Mouse (Mus musculus): ENCODE data around the gene Hoxd10. TPM values are rescaled to one million over a fixed set of nuclear protein-coding genes. Genes with fewer than 3 reads are reported as not detected.

The Hoxd10 gene
- total RNA-seq, 1 experiment from 2014 or later, result not detected

- DNase-seq, result no peak
Measured at GRCm38 (mm10) chr2:74666411-74666810, 25.3 kb upstream of the Hoxd10 start.

GRCm38 (mm10) chr2:74667191-74667841 is 24.4 kb upstream of the Hoxd10 start:
- DNase-seq, result no peak

DNA sequence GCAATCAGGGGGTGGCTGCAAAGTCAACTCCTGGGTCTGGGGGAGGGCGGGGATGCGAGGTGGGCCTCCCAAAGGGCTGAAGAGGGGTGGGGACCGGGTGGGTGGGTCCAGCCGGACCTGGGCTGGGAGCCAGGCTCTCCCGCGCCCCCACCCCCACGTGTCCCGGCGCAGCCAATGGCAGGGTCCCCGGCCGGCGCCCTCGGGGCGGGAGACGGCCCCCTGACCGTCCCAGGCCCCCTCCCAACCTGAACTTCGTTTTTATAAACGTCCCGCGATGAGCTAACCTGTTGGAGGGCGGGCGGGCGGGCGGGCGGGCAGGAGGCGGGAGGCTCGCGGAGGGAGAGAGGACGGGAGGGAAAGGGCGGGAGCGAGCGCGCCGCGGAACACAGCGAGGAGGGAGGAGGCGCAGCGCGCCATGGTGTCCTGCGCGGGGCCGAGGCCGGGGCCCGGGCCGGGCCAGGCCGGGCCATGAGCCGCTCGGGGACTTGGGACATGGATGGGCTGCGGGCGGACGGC is 23.8 kb upstream of the Hoxd10 start, which contains the start of gene Hoxd13:
Gene Hoxd13 (plus strand): TSS at position 469 of the 516 bp plus-strand sequence.
- DNase-seq, result no peak

GRCm38 (mm10) chr2:74668370-74669229 is 23.1 kb upstream of the Hoxd10 start:
- no peak for DNase-seq

GRCm38 (mm10) chr2:74669230-74669578 is 22.5 kb upstream of the Hoxd10 start:
- DNase-seq, result no peak

- DNase-seq, result no peak
Measured at GRCm38 (mm10) chr2:74669650-74670235, 22.0 kb upstream of the Hoxd10 start.

DNA sequence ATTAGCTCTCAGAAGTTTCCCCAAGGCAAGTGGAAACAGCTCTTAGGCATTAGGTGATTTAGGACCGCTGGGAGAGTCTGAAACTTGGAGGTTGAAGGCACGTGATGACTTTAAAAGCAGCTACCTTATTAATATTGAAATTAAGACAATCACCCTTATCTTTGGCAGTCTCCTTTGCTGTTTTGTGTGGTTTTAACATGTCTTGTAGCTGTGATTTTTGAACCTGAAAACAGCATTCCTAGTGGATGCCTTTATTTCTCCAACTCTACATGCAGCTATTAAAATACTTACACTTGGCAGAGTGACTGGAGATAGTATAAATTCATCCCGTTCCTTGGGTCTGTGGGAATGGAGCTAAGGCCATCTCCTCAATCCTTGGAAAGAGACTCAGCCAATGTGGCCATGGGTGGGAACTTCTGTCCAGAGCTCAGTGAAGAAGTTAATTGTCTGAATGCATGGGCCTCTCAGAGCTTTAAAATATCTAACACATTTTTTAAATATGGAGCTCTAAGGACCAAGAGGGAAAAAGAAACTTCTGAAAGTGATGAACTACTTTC is 21.0 kb upstream of the Hoxd10 start:
- DNase-seq, result no peak

DNA sequence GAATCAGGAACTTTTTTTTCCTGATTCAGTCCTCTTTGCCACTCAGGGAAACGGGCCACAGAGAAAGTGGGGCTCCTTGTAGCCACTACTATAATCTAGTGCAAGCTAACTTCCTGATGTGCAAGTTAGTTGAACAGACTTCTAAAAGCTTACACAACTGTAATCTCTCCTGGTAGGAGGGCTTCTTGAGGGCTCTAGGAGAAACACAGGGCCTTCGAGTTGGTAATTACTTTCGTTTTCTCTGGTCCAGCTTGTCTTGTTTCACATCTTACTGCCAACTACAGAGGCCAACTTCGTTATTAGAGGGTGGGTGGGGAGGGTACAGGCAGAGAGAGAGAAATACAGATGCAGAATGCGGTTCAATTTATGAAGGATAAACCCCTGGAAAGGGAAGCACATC is 19.9 kb upstream of the Hoxd10 start:
- DNase-seq, result no peak

- peak; percentile 75 for DNase-seq
Measured at GRCm38 (mm10) chr2:74672481-74673362, 19.0 kb upstream of the Hoxd10 start.

DNA sequence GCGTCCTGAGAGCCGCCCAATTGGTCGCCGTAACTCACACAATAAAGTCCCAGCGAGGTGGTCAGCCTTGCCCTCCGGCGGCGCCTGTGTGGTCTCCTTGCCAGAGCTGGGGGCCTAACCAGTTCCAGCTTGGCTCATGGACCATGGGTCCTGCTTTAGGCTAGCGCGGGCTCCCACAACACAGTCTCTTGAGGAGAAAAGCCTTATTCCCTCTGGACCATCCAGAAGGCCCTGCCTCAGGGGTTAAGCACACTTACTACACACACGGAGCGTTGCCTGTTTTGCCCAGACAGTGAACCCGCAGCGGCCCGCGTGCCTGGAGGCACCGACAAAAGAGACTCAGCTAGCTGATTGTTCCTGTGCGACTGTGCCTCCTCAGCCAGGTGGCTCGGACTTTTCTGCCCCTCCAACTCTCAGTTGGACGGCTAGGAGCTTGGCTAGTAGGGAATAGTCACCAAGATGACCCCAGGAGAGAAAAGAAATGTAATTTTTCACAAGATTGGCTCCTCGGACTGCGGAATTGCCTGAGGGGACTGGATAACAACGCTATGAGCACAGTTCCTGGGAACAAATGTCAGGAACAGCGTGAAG is 17.8 kb upstream of the Hoxd10 start:
- no peak for DNase-seq

DNA sequence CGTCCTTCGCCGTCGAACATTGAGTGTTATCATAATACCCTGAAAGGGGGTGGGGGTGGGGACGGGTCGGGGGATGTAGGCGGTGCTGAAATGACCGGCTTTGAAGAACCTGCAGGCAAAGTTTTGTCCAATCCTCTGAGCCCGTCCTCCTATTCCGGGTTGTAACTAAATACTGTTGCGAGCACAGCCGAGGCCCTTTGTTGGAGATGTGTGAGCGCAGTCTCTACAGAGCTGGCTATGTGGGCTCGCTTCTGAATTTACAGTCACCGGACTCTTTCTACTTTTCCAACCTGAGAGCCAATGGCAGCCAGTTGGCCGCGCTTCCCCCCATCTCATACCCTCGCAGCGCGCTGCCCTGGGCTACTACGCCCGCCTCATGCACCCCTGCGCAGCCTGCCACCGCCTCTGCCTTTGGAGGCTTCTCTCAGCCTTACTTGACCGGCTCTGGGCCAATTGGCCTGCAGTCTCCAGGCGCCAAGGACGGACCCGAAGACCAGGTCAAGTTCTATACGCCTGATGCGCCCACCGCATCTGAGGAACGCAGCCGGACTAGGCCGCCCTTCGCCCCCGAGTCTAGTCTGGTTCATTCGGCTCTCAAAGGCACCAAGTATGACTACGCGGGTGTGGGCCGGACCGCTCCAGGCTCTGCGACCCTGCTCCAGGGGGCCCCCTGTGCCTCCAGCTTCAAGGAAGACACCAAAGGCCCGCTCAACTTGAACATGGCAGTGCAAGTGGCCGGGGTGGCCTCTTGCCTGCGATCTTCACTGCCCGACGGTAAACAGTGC is 16.7 kb upstream of the Hoxd10 start, which contains the start of gene Hoxd12:
Gene Hoxd12 (plus strand): TSS at position 133 of the 785 bp plus-strand sequence.
- no peak for DNase-seq

GRCm38 (mm10) chr2:74675666-74676282 is 15.9 kb upstream of the Hoxd10 start:
- no peak for DNase-seq

GRCm38 (mm10) chr2:74676376-74677052 is 15.2 kb upstream of the Hoxd10 start:
- no peak for DNase-seq

DNA sequence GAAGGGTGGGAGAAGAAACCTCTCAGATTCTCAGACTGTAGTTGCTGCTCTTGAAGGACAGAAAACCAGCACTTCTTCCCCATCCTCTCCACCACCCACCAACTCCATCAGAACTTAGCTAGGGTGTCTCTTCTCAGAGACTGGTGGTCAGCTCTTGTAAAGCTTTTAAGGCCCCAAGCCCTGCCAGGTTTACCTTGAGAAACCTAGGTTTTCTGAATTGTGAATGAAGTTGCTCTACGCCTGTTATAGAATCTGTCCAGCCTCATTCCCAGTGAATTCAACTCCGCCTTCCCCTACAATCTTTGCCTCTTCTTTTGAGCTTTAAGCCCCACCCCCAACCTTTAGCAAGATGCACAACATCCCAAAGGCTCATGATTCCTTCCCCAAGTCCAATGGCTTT is 14.6 kb upstream of the Hoxd10 start:
- DNase-seq, result no peak

- no peak for DNase-seq
Measured at GRCm38 (mm10) chr2:74678891-74679595, 12.7 kb upstream of the Hoxd10 start, which contains the start of gene Hoxd11. Hoxd11 (plus strand) TSS chr2:74679557.

GRCm38 (mm10) chr2:74679596-74679971 is 12.1 kb upstream of the Hoxd10 start:
- no peak for DNase-seq

DNA sequence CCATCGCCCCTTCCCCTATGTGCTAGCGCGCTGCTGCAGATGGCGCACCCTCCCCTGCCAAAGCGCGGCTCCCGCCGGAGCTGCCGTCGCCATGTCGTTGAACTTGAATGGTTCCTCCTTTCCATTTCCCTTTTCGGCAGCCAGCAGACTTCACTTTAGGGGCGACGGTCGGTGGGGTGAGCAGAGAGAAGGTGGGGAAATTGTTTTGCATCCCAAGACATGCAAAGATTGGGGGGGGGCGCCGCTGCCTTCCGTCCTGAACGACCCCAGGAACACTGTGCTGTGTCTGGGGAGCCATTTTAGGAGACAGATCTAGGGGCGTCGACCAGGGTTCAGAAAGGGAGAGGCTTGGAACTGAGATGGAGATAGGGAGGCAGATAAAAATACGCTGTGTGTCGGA is 11.7 kb upstream of the Hoxd10 start:
- DNase-seq, result no peak

- DNase-seq, result no peak
Measured at GRCm38 (mm10) chr2:74680561-74681398, 10.9 kb upstream of the Hoxd10 start.
